In genomic region chr4:143388955-143389702, GRCm38 (mm10) we compare ENCODE assay signal across 8 mouse cellular contexts. TPM values are rescaled to one million over a fixed set of nuclear protein-coding genes. Genes with fewer than 3 reads are reported as not detected.
DNase-seq lines count a peak whose midpoint lies in the region; ATAC-seq lines count a peak whose summit lies in the region.
"Had no signal": no experiment of that assay in that cellular context is flagged by ENCODE, and none has a peak within 500 bp of the region (broad histone marks: within the 10 kb centered on the region; RNA-seq: fewer than 3 reads in every experiment).

No protein-coding gene starts in this region.

- peak overlapping the region; percentile 31 for H3K4me3 ChIP-seq in hindbrain, embryonic 14.5 days (replicated peaks; ENCODE audit: low read length)
- peak overlapping the region; percentile 38 for H3K4me3 ChIP-seq in limb, embryonic 12.5 days (replicated peaks)
- peak overlapping the region; percentile 34 for H3K4me3 ChIP-seq in midbrain, embryonic 13.5 days (replicated peaks)
- H3K4me3 ChIP-seq: erythroblast, embryonic 14.5 days had no signal

- H3K9ac ChIP-seq in hindbrain, embryonic 14.5 days, result peak overlapping the region; percentile 39; the same call in 1 of the 2 replicates
- H3K9ac ChIP-seq in limb, embryonic 12.5 days (replicated peaks), result peak overlapping the region; percentile 55; the same call in 1 of the 2 replicates
- peak overlapping the region; percentile 51; the same call in 1 of the 2 replicates for H3K9ac ChIP-seq in midbrain, embryonic 13.5 days (replicated peaks)

- DNase-seq in R1 (ENCODE audit: low read depth, low spot score), result peak; percentile 73
- DNase-seq in adrenal gland, postnatal 36 days, result peak; percentile 55 to 62
- DNase-seq in hindbrain, embryonic 14.5 days (ENCODE audit: low spot score), result peak; percentile 67
- DNase-seq in testis, postnatal 10 days (ENCODE audit: low spot score), result peak; percentile 72

- H3K4me1 ChIP-seq in hindbrain, embryonic 14.5 days (replicated peaks; ENCODE audit: control insufficient read depth, insufficient read depth, low read length), result no peaks in the 10 kb centered on the region
- no peaks in the 10 kb centered on the region for H3K4me1 ChIP-seq in limb, embryonic 12.5 days (replicated peaks)
- no peaks in the 10 kb centered on the region for H3K4me1 ChIP-seq in midbrain, embryonic 13.5 days (replicated peaks)

- H3K27me3 ChIP-seq in hindbrain, embryonic 14.5 days (ENCODE audit: control insufficient read depth, insufficient read depth, low read length), result no peaks in the 10 kb centered on the region
- H3K27me3 ChIP-seq in limb, embryonic 12.5 days, result no peaks in the 10 kb centered on the region
- H3K27me3 ChIP-seq in midbrain, embryonic 13.5 days, result no peaks in the 10 kb centered on the region

- ATAC-seq in frontal cortex, adult (ENCODE audit: low TSS enrichment), result peak; percentile 79
- peak; percentile 85 for ATAC-seq in hindbrain, embryonic 14.5 days (ENCODE audit: low FRiP score)
- peak; percentile 72 for ATAC-seq in limb, embryonic 12.5 days (ENCODE audit: insufficient number of reproducible peaks, insufficient read depth, low FRiP score, low TSS enrichment, low read depth)
- peak; percentile 82 for ATAC-seq in midbrain, embryonic 13.5 days

- H3K27ac ChIP-seq in hindbrain, embryonic 14.5 days, result no peak overlapping the region
- no peak overlapping the region for H3K27ac ChIP-seq in limb, embryonic 12.5 days
- no peak overlapping the region for H3K27ac ChIP-seq in midbrain, embryonic 13.5 days

- peak overlapping the region; percentile 56 for H3K4me2 ChIP-seq in hindbrain, embryonic 14.5 days (replicated peaks)
- peak overlapping the region; percentile 57 for H3K4me2 ChIP-seq in limb, embryonic 12.5 days
- peak overlapping the region; percentile 57 for H3K4me2 ChIP-seq in midbrain, embryonic 13.5 days (replicated peaks)

- H3K36me3 ChIP-seq in hindbrain, embryonic 14.5 days (replicated peaks; ENCODE audit: control insufficient read depth, insufficient read depth), result no peaks in the 10 kb centered on the region
- H3K36me3 ChIP-seq in limb, embryonic 12.5 days, result no peaks in the 10 kb centered on the region
- H3K36me3 ChIP-seq in midbrain, embryonic 13.5 days, result no peaks in the 10 kb centered on the region

- 0 out of 2 replicates have a peak, but pooled peaks cover 4% of the 10 kb centered on the region for H3K9me3 ChIP-seq in hindbrain, embryonic 14.5 days (ENCODE audit: control insufficient read depth, low read length)
- H3K9me3 ChIP-seq in limb, embryonic 12.5 days, result peaks cover 3% of the 10 kb centered on the region
- H3K9me3 ChIP-seq in midbrain, embryonic 13.5 days, result peaks cover under 1% of the 10 kb centered on the region; the same call in 1 of the 2 replicates

- 11% methylated on average over 28 of the region's 43 CpGs for WGBS in hindbrain, embryonic 14.5 days
- WGBS in limb, embryonic 12.5 days, result 8% methylated on average over 43 of the region's 43 CpGs
- WGBS in midbrain, embryonic 13.5 days, result 11% methylated on average over 31 of the region's 43 CpGs

RNA-seq across cellular contexts. Expression of gene Pramel1, which starts 5.1 kb away (rescaled TPM):
- total RNA-seq in adrenal gland, postnatal 36 days (2021), result not detected
- polyA plus RNA-seq in hindbrain, embryonic 14.5 days (2014; fragmentation: Nextera tagmentation; extraction: Ambion mirVana), result not detected in 2 replicates
- polyA plus RNA-seq in limb, embryonic 12.5 days (2016; fragmentation: Nextera tagmentation; extraction: Ambion mirVana), result not detected in 2 replicates
- polyA plus RNA-seq in midbrain, embryonic 13.5 days (2015; fragmentation: Nextera tagmentation; extraction: Ambion mirVana), result not detected in 2 replicates
- polyA plus RNA-seq: erythroblast, embryonic 14.5 days had no signal

RNA-seq across cellular contexts. Expression of gene Pramef8, which starts 23.1 kb away (rescaled TPM):
- total RNA-seq in adrenal gland, postnatal 36 days (2021), result 10 to 100 TPM; 11.5 to 12.3 TPM
- 16.7 and 18.3 TPM in 2 replicates for polyA plus RNA-seq in hindbrain, embryonic 14.5 days (2014; fragmentation: Nextera tagmentation; extraction: Ambion mirVana)
- polyA plus RNA-seq in limb, embryonic 12.5 days (2016; fragmentation: Nextera tagmentation; extraction: Ambion mirVana), result 21.9 and 23.6 TPM in 2 replicates
- polyA plus RNA-seq in midbrain, embryonic 13.5 days (2015; fragmentation: Nextera tagmentation; extraction: Ambion mirVana), result 26.0 and 27.5 TPM in 2 replicates

RNA-seq across cellular contexts. Expression of gene Lrrc38, which starts 39.6 kb away (rescaled TPM):
- under 1 TPM in 1 of 2 experiments, not detected in 1; 0.26 TPM for total RNA-seq in adrenal gland, postnatal 36 days (2021)
- polyA plus RNA-seq in hindbrain, embryonic 14.5 days (2014; fragmentation: Nextera tagmentation; extraction: Ambion mirVana), result 0.40 and 0.51 TPM in 2 replicates
- 0.63 and 0.67 TPM in 2 replicates for polyA plus RNA-seq in limb, embryonic 12.5 days (2016; fragmentation: Nextera tagmentation; extraction: Ambion mirVana)
- 0.19 and 0.28 TPM in 2 replicates for polyA plus RNA-seq in midbrain, embryonic 13.5 days (2015; fragmentation: Nextera tagmentation; extraction: Ambion mirVana)
- polyA plus RNA-seq: erythroblast, embryonic 14.5 days had no signal
